In the genomic region with DNA sequence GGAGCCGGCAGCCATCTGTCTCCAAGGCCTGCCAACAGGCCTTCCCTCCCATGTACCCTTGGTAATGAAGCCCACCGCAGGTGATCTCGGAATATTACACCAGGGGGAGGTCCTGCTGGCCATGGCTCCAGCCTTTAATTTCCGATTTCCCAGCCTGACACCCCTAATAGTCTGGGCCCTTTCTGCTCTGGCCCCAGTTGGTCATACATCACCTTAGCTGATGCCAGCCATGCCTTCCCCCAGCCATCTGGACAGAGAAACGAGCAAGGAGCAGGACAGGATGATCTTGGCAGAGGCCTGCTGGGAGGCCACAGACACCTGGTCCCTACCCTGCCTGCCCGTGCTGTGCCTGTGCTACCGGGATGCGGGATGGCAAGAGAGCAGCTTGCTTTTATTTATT, we compare ENCODE assay signal across 20 mouse cellular contexts.
DNase-seq lines count a peak whose midpoint lies in the region; ATAC-seq and TF ChIP-seq lines count a peak whose summit lies in the region.
"Had no signal": no experiment of that assay in that cellular context is flagged by ENCODE, and none has a peak within 500 bp of the region (broad histone marks: within the 10 kb centered on the region; RNA-seq: fewer than 3 reads in every experiment).

No protein-coding gene starts in this region.

- peaks cover 12% of the 10 kb centered on the region for H3K4me1 ChIP-seq in hindbrain, postnatal 0 days (ENCODE audit: insufficient read depth, low read length)
- H3K4me1 ChIP-seq in hindbrain, embryonic 13.5 days (replicated peaks): peaks cover 36% of the 10 kb centered on the region
- H3K4me1 ChIP-seq in limb, embryonic 10.5 days: peaks cover 77% of the 10 kb centered on the region
- H3K4me1 ChIP-seq: forebrain, embryonic 13.5 days had no signal

- DNase-seq in hindbrain, postnatal 0 days (ENCODE audit: low spot score): peak; percentile 49
- peak; percentile 100 for DNase-seq in cerebellum, adult 11-12 months
- peak; percentile 93 for DNase-seq in cerebellum, adult 8-10 months
- no peak for DNase-seq in limb, embryonic 10.5 days (ENCODE audit: low spot score)
- DNase-seq in T-cell, adult 2 months (ENCODE audit: low spot score): no peak
- no peak for DNase-seq in spleen, adult 18-20 months
- DNase-seq: adrenal gland, adult 8-10 months; gastrocnemius, postnatal 14 days; heart, adult 18-20 months; kidney, adult 2 months; kidney, postnatal 25 days; lung, adult 18-20 months; lung, postnatal 14 days; retina, postnatal 1 day had no signal

- H3K9ac ChIP-seq in hindbrain, postnatal 0 days (replicated peaks; ENCODE audit: low read length): no peak overlapping the region
- H3K9ac ChIP-seq in hindbrain, embryonic 13.5 days: no peak overlapping the region
- H3K9ac ChIP-seq: forebrain, embryonic 13.5 days; midbrain, embryonic 13.5 days had no signal

- no peaks in the 10 kb centered on the region for H3K27me3 ChIP-seq in hindbrain, postnatal 0 days (ENCODE audit: insufficient read depth, low read length)
- no peaks in the 10 kb centered on the region for H3K27me3 ChIP-seq in hindbrain, embryonic 13.5 days
- H3K27me3 ChIP-seq in limb, embryonic 10.5 days (ENCODE audit: low read depth, poor library complexity, severe bottlenecking): no peaks in the 10 kb centered on the region
- H3K27me3 ChIP-seq: forebrain, embryonic 13.5 days; midbrain, embryonic 13.5 days had no signal

- peak; percentile 70; the same call in 1 of the 2 replicates for ATAC-seq in hindbrain, postnatal 0 days
- no peak for ATAC-seq in hindbrain, embryonic 13.5 days (ENCODE audit: low FRiP score)
- ATAC-seq: forebrain, embryonic 13.5 days; midbrain, embryonic 13.5 days had no signal

- TF ChIP-seq CTCF in hindbrain, postnatal 0 days (IDR thresholded peaks at IDR 0.05; ENCODE audit: low read depth): no peak

- no peak overlapping the region for H3K4me3 ChIP-seq in hindbrain, postnatal 0 days (ENCODE audit: low read length)
- no peak overlapping the region for H3K4me3 ChIP-seq in hindbrain, embryonic 13.5 days
- no peak overlapping the region for H3K4me3 ChIP-seq in limb, embryonic 10.5 days
- H3K4me3 ChIP-seq: erythroblast, embryonic 14.5 days; forebrain, embryonic 13.5 days; midbrain, embryonic 13.5 days had no signal

- no peaks in the 10 kb centered on the region for H3K36me3 ChIP-seq in hindbrain, postnatal 0 days (ENCODE audit: insufficient read depth, low read length)
- no peaks in the 10 kb centered on the region for H3K36me3 ChIP-seq in hindbrain, embryonic 13.5 days
- peaks cover 9% of the 10 kb centered on the region for H3K36me3 ChIP-seq in limb, embryonic 10.5 days
- H3K36me3 ChIP-seq: midbrain, embryonic 13.5 days had no signal

- 51% methylated on average over 8 of the region's 8 CpGs for WGBS in hindbrain, postnatal 0 days
- 76% methylated on average over 8 of the region's 8 CpGs for WGBS in hindbrain, embryonic 13.5 days
- 83% methylated on average over 8 of the region's 8 CpGs for WGBS in limb, embryonic 10.5 days

- no peaks in the 10 kb centered on the region for H3K9me3 ChIP-seq in hindbrain, postnatal 0 days (ENCODE audit: low read length)
- no peaks in the 10 kb centered on the region for H3K9me3 ChIP-seq in hindbrain, embryonic 13.5 days
- no peaks in the 10 kb centered on the region for H3K9me3 ChIP-seq in limb, embryonic 10.5 days (replicated peaks)
- H3K9me3 ChIP-seq: forebrain, embryonic 13.5 days; midbrain, embryonic 13.5 days had no signal

- H3K4me2 ChIP-seq in hindbrain, postnatal 0 days (ENCODE audit: low read depth, low read length): no peak overlapping the region
- no peak overlapping the region for H3K4me2 ChIP-seq in hindbrain, embryonic 13.5 days
- H3K4me2 ChIP-seq: forebrain, embryonic 13.5 days; liver, embryonic 11.5 days; midbrain, embryonic 13.5 days had no signal

- H3K27ac ChIP-seq in hindbrain, postnatal 0 days: peak overlapping the region; percentile 48; the same call in 1 of the 2 replicates
- no peak overlapping the region; the same call in 1 of the 2 replicates for H3K27ac ChIP-seq in hindbrain, embryonic 13.5 days
- H3K27ac ChIP-seq in limb, embryonic 10.5 days: peak overlapping the region; percentile 46; the same call in 1 of the 2 replicates
- H3K27ac ChIP-seq: forebrain, embryonic 13.5 days; midbrain, embryonic 13.5 days; stomach, postnatal 0 days had no signal

Comparison
In these comparisons a context has a peak if more than half of its experiments do, and no peak if none do; other contexts are left out.
1. DNase-seq: peak in hindbrain, postnatal 0 days (single experiment), cerebellum, adult 11-12 months (single experiment) and cerebellum, adult 8-10 months (single experiment); none in limb, embryonic 10.5 days (single experiment), T-cell, adult 2 months (single experiment) and spleen, adult 18-20 months (0 of 2).